Mouse (Mus musculus) left cerebral cortex, adult 9 months (tissue): ENCODE data around the gene Dram1.

Experiments used
- DNase-seq, 2 experiments: peaks; one replicate each; pipeline ENCODE4 v3.0.0; 2022; ENCODE audit warnings: low spot score in 2 of 2

The Dram1 gene

DNA sequence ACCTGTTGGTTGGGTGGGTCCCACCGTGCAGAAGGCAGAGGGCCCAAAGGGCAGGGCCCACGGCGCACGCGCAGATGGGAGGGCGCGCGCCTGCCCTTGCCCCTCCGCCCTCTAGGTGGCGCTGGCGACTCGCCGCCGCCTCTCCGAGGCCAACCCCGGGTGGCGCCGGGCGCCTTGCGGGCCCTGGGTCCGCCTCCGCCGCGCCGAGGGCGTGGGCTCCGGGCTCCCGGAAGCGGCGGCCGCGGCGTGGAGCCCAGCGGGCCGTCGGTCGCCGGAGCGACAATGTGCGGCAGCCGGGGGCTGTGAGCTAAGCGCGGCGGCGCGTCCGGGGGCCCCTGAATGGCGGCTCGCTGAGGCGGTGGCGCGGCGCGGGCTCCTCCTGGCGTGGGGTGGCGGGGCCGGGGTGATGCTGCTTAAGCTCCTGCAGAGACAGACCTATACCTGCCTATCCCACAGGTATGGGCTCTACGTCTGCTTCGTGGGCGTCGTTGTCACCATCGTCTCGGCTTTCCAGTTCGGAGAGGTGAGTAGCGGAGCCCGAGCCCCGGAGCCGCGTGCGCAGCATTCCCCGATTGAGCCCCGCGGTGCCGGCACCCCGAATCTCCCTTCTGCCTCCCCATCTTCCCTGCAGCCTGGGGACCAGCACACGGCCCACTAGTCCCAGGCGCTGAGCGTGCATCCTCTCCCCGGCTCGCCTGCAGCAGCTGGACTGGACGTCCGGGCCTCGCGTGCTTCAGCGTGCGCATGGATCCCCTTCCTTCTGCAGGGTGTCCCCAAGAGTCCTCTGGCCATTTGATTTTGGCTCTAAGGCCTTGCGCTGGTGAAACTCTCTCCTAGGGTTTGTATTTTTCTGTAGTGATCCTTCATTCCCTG, at the start of gene Dram1, which contains the start of gene Gnptab:
Gene Dram1 (minus strand): TSS at position 68 of the 873 bp plus-strand sequence.
Gene Gnptab (plus strand): TSS at position 120 of the 873 bp plus-strand sequence.
- peak; percentile 59 to 83 for DNase-seq

DNA sequence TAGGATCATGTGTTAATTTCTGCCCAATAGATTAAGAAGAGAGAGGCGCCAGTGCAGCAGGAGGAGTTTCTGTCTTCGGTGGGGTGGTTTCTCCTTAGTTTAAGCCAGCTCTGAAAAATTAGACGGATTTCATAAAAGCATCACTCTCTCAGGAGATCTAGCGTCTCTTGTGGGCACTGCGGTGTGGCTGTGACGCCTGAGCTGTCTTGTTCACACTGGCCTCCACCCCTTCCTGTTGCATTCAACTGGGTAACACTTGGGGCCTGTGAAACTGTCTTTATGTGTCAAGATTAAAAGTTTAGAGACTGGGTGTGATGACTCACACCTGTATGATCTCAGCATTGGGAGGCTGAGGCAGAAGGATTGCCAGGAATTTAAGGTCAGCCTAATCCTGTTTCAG, 49.1 kb upstream of the Dram1 start:
- no peak for DNase-seq

DNA sequence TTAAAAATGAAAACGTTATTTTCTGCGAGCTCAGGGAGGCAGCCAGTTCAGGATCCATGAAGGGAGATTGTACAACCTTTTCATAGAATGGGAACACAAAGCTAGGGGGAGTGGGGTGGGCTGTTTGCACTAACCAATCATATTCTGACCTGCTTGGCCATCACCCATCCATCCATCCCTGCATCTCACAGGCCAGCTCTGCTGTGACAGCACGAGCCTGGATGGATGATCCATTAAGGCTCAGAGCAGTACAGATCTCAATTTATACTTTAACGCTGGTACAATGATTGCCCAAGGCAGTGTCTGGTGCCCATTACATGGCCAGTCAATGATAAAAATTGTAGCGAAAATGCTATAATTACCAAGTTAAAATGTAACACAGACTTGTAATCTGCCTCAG, 48.0 kb upstream of the Dram1 start:
- DNase-seq = no peak

DNA sequence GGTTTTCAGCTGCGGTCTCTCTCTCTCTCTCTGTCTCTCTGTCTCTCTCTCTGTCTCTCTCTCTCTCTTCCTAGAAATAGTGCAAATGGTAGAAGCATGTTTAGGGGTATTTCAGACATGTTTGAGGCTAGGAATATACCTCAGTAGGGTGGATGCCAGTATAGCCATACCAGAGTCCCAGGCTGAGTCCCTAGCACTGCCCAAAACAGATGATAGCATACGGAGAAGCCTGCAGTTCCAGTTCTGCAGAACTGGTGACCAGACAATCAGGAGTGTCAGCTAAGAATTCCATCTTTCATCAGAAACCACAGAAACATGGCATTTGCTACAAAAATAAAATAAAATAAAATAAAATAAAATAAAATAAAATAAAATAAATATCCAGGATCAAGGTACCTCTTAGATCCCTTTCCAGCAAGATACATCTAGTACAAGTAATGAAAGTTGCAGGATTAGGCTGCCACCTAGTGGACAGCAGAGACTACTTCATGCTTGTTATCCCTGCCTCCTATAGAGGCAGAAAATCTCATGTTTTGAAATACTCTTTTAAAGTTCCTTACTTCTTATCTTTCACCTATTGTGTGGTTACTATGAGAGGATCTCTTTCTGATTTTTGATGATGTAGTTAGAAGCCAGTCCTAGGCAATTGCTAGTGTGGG, 47.4 kb upstream of the Dram1 start:
- peak in 1 of 2 experiments; percentile 58 for DNase-seq

DNA sequence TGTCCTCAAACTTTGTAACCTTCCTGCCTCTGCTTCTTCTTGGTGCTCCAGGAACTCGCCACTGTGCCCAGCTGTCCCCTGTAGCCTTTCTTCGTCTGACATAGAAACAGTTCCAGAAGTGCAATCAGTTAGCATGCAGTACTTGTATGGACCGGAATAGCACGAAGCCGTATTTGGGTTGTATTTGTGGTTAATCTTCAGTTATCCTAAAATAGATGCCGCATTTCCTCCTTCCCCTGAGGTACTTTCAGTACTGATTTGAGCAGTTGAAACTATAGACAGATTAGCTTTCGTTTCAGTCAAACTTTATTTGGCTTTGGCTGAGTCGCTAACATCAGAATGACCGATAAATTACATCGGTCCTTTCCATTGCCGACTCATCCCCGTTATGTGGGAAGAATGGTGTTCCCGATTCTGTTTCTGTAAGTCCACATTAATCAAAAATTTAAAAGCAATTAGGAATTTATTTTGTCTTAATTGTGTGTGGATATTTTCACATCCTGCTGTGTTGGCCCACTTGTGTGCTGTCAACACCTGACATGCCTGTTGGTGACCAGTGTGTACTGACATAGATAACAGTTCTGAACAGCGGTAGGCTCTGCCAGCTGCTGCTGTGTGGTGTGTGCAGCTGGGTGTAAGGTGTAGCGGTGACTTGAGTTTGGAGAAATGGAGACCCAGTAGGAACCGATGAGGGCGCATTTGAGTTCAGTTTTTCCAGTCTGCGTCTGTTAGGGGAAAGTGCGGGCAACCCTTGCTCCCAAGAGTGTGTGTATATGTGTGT, 42.0 kb upstream of the Dram1 start:
- DNase-seq = no peak

DNA sequence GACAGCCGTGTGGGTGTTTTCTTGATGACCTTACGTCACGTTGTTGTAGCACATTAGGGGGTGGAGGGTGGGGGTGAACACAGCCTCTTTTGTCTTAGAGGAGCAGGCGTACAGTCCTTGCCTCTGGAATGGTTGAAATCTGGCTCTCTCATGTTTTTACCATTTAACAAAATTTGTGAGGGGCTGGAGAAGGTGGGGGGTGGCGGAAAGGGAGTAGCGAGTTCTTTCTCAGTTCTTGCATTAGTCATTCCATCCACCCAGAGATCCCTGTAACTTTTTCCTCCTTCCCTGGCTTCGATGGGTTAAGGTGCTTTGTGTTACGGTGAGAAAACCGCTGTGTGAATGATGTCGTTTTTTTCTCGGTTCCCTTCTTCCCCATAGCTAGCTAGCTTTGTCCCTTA, 41.3 kb upstream of the Dram1 start:
- no peak for DNase-seq

DNA sequence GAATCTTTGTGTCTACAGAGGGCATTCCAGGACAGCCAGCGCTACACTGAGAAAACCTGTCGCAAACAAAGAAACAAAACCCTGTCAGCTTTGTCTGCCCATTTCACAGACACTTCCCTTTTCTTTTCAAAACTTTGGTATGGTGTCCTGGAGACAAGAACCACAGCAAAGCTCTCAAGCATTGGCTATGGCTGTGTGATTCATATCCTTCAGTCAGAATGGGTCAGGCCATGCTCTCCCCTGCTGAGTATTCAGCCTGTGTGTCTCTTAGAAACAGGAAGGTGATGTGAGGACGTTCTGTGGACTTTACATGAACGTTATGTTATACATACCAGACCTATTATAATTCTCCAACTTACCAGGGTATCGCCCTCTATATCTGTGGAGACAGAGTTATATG, 38.8 kb upstream of the Dram1 start:
- no peak for DNase-seq

DNA sequence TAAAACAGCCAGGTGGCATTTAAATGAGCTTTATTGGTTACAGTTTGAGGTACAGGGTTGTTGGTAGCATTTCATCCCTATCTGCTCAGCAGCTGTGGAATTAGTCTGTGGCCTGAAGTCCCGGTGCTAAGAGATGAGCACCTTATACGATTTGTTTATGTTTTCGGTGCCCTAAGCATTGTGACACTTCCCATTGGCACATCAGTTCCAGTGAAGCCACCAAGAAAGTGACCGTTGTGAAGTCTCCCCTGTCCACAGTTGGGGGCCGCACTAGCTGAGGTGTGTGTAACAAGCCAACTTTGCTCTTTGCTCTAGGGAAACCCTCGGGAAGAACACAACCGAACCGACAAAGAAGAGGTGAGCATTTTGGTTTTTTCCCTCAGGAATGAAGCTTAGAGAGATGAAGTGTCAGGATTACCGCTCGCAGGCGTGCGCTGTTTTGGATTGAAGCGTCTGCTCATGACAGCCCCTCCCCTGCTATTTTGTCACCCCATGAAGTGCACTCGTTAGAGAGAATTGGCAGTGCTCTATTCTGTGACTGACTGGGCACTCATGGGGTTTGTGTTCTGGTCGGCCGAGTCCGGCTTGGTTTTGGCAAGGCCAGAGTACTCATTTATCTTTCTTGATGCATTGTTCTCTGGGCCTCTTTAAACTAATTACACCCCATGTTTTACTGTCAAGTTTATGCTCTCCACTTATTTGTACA, 33.6 kb upstream of the Dram1 start:
- no peak for DNase-seq

DNA sequence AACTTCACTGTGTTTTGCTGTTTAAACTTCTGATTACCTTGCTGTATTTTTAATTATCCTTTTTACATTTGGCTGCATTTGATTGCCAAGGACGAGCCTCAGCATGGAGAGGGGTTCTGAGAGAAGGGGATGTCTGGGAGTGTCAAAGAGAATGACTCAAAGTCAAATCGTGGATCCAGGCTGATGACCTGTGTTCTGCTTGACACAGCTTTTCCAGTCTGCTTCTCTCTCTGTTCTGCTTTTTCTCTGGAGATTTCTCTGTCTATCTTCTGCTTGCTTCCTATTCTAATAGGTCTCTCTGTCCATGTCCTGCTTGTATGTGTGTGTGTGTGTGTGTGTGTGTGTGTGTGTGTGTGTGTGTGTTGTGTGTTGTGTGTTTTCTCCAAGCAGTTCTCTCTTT, 30.9 kb upstream of the Dram1 start:
- DNase-seq = no peak

DNA sequence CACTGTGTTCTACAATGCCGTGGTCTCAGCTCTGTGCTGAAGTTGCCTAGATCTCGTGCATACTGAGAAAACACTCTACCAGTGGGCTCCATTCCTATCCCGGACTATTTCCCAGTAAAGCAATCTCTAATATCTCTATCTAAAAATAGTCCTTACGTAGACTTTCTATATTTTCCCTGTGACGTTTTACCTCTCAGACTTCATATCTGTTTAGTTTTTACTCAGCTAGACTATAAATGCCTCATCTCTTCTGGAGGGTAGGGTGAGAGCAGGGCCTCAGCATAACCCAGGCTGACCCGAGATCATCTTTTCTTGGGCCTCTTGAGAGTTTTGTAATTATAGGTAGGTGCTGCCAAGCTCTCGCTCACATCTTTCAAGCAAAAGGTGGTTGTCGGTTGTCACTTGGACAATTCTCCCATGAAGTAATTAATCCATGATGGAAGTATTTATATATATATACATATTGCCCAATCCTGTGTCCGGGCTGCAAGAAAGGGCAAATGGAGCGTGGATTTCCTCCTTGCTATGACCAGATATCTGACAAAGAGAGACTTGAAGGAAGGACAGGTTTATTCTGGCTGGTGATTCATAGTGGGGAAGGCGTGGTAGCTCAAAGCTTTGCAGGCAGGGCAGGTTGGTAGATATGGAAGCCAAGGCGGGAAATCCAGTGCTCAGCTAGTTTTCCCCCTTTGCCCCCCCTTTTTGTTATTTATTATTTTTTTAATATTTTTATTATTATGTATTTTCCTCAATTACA, 29.2 kb upstream of the Dram1 start:
- DNase-seq = no peak

DNA sequence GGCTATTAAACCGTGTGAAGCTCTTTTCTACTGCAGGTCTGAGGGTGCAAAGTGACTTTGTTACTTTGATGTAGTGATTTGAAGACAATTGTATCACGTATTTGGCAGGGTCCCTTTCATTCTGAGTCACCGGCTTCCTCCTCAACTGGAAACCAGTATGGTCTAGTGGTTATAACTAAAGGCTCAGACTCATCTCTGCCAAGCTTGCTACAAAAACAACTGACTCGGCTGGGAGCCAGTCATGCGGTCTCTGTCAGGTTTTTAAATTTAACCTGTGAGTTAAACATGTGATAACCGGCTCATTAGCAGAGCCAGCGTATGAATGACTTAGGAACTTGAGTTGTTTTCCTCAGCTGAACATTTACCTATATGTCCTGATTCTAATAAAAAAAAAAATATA, 26.9 kb upstream of the Dram1 start:
- peak in 1 of 2 experiments; percentile 29 for DNase-seq

DNA sequence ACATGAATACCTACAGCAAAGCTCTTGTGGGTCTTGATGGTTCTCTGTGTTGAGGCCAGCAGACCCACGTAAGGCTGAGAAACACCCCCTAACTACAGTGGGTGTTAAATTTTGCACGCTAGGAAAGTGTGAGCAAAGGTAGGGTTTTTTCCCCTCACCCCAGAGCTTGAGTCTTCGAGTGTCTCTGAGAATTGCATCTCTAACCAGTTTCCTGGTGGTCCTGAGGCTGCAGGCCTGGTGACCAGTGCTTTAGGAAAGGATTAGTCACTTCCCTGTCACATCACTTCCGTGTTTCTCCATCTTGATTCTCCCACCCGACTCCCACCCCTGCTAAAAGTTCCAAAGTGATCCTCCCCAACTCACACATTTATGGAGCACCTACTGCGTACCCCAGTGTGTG, 25.3 kb upstream of the Dram1 start:
- no peak for DNase-seq

DNA sequence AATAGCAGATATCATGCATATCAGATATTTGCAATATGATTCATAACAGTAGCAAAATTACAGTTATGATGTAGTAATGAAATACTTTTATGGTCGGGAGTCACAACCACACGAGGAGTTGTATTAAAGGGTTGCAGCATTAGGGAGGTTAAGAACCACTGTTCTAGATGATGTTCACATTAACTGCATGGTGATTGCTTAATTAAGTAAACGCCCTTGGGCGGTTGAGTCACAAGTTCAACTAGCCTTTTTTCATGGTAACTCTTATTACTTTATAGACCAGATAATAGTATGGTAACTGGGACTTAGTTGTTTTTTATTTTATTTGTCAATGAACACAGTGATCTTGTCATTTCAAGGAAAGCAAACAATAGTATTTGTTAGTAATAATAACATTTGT, 24.1 kb upstream of the Dram1 start:
- no peak for DNase-seq

DNA sequence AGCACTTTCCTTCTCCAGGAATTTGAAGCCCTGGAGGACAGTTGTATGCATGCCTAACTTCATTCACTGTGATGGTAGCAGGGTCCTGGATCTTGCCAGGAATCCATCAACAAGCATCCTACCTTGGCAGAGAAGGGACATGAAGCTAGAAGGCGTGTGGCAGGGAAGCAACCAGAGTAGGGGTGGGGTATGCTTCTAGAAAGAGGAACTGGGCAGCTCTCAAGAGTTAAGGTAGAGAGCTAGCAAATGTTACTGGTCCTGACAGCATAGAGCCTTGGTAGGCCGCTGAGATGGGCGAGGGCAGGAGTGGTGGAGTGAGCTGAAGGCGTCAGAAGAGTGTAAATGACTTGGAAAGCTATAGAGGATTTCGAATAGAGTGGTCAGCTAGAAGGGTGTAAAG, 20.4 kb upstream of the Dram1 start:
- no peak for DNase-seq

DNA sequence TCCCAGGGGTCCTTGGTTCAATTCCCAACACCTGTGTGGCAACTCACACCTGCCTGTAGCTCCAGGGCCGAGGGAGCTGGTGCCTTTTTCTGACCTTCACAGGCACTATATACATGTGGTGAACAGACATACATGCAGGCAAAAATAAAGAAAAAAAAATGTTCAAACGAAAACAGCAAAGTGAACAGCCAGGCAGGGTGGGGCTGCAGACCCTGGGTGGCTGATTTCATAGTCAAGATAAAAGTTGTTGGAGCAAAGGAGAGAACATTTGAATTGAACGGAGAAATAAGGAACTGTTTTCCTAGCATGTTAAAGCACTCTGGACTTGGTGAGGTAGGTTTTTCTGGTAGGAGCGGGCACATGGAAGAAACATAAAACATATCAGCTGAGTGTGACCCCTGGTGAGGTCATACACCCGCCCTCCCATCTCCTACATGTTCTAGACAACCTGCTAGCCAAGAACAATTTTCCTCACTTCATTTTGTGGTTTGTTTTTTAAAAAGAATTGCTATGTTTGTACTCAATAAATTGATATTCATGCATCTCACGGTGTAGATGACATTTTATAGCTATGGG, 19.9 kb upstream of the Dram1 start:
- no peak for DNase-seq

DNA sequence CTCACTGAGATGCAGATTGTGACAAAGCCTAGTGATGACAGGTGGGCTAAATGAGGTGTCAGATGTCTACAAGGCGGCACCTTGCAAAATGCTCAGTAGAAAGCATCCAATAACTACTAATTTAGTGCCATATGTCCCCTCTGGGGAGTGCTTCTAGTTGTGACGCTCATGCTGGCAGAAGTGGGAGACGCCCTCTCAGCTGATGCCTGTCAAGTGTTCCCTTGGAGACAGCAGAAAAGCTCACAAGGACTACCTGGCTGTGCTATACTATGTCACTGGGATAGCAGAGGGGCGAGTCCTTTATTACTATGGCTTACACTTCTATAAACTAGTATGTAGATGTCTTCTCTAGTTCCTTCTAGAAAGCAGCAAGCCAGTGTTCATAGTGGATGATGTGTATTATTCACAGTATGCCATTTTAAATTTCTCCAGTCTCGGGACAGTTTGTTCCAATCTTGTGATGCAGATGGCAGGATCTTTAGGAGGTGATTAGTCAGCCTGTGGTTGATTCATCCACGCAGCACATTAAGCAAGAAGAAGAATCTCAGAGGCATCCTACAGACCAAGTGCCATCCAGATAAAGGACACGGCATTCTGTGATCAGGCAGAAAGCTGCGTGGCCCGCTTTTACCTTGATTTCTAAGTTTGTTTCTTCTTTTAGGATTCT, 13.4 kb upstream of the Dram1 start:
- peak in 1 of 2 experiments; percentile 39 for DNase-seq

DNA sequence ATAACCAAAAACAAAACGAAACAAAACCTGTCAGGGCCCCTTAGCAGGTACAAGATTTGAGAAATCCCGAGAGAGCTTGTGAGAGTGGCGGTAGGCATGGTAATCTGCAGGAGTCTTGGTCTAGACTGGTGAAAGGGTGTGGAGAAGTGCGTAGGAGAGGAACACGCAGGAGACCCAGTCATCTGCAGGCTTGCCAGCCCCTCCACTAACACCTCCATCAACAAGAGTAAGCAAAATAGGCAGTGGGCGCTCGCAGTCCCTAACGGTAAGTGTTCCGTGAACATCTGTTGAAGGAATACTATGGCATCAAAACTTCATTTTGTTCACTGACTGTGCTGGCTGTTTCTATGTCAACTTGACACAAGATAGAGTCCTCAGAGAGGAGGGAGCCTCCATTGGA, 12.6 kb upstream of the Dram1 start:
- DNase-seq = no peak

DNA sequence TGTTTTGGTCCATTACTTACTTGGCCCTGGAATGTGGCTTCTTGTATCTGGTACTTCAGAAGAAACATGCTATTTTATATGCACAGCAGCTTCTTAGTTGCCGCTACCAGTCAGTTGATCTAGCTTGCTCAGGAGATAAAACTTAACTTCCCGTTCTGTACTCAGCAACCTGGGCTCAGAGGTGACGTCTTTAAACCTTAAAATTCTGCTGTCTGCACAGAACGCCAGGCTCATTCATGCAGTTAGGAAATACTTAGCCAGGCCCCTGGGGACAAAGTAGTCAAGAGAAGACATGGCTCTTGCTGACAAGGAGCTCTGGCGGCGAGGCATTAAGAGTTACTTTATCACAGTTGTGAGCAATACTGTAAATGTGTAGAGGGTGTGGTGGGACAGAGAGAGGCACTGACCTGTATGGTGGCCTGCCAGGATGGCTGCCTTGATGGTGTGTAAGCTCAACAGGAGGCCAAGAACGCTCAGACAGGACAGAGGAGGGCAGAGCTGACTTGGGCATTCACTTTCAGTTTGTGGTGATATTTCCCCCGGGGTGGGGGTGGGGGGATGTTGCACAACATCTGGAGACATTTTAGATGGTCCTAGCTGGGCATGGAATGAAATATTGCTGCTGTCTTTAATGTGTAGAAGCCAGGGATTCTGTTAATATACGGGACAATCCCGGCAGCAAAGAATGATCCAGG, 11.4 kb upstream of the Dram1 start:
- DNase-seq = no peak

DNA sequence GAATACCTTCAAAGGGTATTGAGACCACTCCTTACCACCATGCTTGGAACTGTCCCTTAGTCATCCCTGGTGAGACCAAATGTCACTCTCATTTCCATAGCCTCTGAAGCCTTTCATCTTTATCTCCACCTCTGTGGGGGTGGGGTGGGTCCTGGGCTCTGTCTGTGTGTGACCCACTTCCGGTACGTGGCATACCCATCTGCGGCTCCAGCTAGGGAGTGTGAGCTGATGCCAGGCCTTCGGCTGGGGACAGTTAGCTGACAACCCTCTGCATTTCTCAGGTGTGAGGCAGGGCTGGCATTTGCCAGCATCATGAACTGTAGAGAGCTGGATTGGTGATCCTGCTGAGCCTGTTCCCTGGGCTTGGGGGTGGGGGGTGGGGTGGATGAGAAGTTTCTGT, 10.7 kb upstream of the Dram1 start:
- DNase-seq = no peak

DNA sequence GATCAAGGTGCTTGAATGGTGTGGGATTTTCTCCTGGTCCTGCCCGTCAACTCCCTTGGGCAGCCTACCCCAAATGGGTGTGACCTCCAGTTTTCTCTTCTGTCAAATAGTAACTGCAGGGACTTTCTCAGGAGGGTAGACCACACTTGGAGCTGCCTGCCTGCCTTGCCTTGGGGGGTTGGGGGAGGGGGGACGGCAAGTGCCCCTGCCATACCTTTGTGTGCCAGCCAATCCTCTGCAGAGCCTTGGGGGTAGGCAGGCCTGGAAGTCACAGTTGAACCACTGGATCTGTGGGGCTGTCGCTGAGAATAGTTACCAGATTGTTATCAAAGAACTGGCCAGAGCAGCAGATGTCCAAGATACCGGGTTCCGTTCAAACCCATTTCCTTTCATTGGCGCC, 7.4 kb upstream of the Dram1 start:
- DNase-seq = no peak
